Mouse (Mus musculus) midbrain, postnatal 0 days (tissue): Measurements from ENCODE around the gene Insl3. TPM values are rescaled to one million over a fixed set of nuclear protein-coding genes. Genes with fewer than 3 reads are reported as not detected.

Experiments used
- ATAC-seq: fragments of 200-750 bp; cut with Nextera tagmentation; 2 replicates; pipeline ENCODE4 v1.8.0; 2017; ENCODE audit warnings: moderate number of reproducible peaks, mild to moderate bottlenecking, moderate TSS enrichment, moderate library complexity; ENCODE audit not compliant: low FRiP score
- DNase-seq: peaks from one replicate; pipeline ENCODE4 v3.0.0-alpha.2; 2015; ENCODE audit warnings: low spot score
- H3K27ac ChIP-seq: fragments of 300-500 bp; sonication (generic); 2 replicates; pipeline ENCODE4 v1.5.1; 2014; ENCODE audit warnings: low read depth, mild to moderate bottlenecking, low read length, mixed read lengths
- H3K27me3 ChIP-seq: fragments of 300-500 bp; sonication (generic); 2 replicates; pipeline ENCODE4 v1.6.1; 2014; ENCODE audit warnings: low read length, control low read depth, mixed read lengths; ENCODE audit not compliant: insufficient read depth
- H3K36me3 ChIP-seq: fragments of 300-500 bp; sonication (generic); 2 replicates; pipeline ENCODE4 v1.6.1; 2014; ENCODE audit warnings: low read length, control low read depth, mixed read lengths; ENCODE audit not compliant: insufficient read depth
- H3K4me1 ChIP-seq: fragments of 300-500 bp; sonication (generic); 2 replicates; pipeline ENCODE4 v1.6.1; 2014; ENCODE audit warnings: mild to moderate bottlenecking, control low read depth, antibody characterized with exemption, low read length, mixed read lengths; ENCODE audit not compliant: insufficient read depth
- H3K4me2 ChIP-seq: fragments of 300-500 bp; sonication (generic); 2 replicates; pipeline ENCODE4 v1.6.1; 2014; ENCODE audit warnings: low read depth, mild to moderate bottlenecking, low read length, mixed read lengths; ENCODE audit not compliant: poor library complexity, severe bottlenecking
- H3K4me3 ChIP-seq: fragments of 300-500 bp; sonication (generic); 2 replicates; pipeline ENCODE4 v1.5.1; 2014; ENCODE audit warnings: low read depth, mild to moderate bottlenecking, low read length, moderate library complexity
- H3K9ac ChIP-seq: fragments of 300-500 bp; sonication (generic); replicated peaks from 2 replicates; pipeline ENCODE4 v1.6.1; 2014; ENCODE audit warnings: mild to moderate bottlenecking, low read length, moderate library complexity, mixed read lengths; ENCODE audit not compliant: poor library complexity, severe bottlenecking
- H3K9me3 ChIP-seq: fragments of 300-500 bp; sonication (generic); 2 replicates; pipeline ENCODE4 v1.6.1; 2016; ENCODE audit warnings: low read length, control low read depth
- CTCF ChIP-seq: IDR thresholded peaks from 2 replicates; pipeline ENCODE4 v1.5.1; 2016; ENCODE audit warnings: antibody characterized with exemption, mild to moderate bottlenecking
- WGBS: fragments of 180-500 bp; shearing (Covaris S2); extraction: QIAGEN DNeasy Blood & Tissue Kit; methylation state at CpG from one replicate; pipeline ENCODE4 v1.1.7; 2014; 5-methylcytosine and 5-hydroxymethylcytosine counted together
- polyA plus RNA-seq: library from polyadenylated mRNA; unstranded; fragments of >200 nt; fragmentation: Nextera tagmentation; extraction: Ambion mirVana; gene quantifications from 2 replicates; pipeline ENCODE4 v1.2.1, GENCODE M21; 2015
- total RNA-seq: library from RNA; depleted of rRNA; stranded (reverse); fragments of >200 nt; gene quantifications from 2 replicates; pipeline ENCODE4 v1.2.3, GENCODE M21; 2014

Gene Insl3
- total and polyA plus RNA-seq, 2 experiments from 2014 or later, result 1.2 TPM; not detected in 1

GRCm38 (mm10) chr8:71718252-71718651, 29.2 kb downstream of the Insl3 start:
- Histone ChIP-seq H3K9me3 (no peaks in the 10 kb centered on the region), H3K9ac (no peak overlapping the region), H3K27ac (no peak overlapping the region), H3K4me2 (no peak overlapping the region), H3K4me1 (peaks cover 24% of the 10 kb centered on the region), H3K27me3 (no peaks in the 10 kb centered on the region), H3K4me3 (no peak overlapping the region), H3K36me3 (peaks cover 21% of the 10 kb centered on the region)
- no peak for TF ChIP-seq CTCF
- DNase-seq (peak; percentile 69), ATAC-seq (no peak)
- WGBS, result 27% methylated on average over 3 of the region's 3 CpGs

DNA sequence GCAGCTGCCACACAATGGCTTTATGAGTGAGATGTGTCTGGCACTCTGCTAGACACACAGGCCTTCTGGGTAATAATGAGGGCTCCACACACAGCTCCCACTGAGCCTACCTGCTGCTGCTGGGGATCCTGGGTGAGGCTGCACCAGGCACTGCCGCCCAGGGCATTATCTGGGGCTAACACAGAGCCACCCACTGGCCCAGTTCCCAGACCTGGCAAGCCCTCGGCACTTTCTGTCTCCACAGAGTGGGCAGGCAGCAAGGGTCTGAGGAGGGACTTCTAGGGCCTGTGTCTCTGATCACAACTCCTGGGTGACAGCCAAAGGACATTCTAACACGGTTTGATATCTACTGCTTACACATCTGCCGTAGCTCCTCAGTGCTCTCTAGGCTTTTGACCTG, 30.2 kb downstream of the Insl3 start:
- Histone ChIP-seq H3K27ac (peak overlapping the region; percentile 65), H3K4me3 (no peak overlapping the region), H3K27me3 (no peaks in the 10 kb centered on the region), H3K4me2 (no peak overlapping the region), H3K36me3 (peaks cover 17% of the 10 kb centered on the region), H3K4me1 (peaks cover 29% of the 10 kb centered on the region), H3K9ac (no peak overlapping the region), H3K9me3 (no peaks in the 10 kb centered on the region)
- no peak for TF ChIP-seq CTCF
- ATAC-seq (no peak), DNase-seq (peak; percentile 82)
- 17% methylated on average over 4 of the region's 4 CpGs for WGBS

GRCm38 (mm10) chr8:71719928-71720457, 31.0 kb downstream of the Insl3 start:
- Histone ChIP-seq H3K4me2 (peak overlapping the region; percentile 32), H3K9me3 (no peaks in the 10 kb centered on the region), H3K9ac (no peak overlapping the region; the same call in 1 of the 2 replicates), H3K27me3 (no peaks in the 10 kb centered on the region), H3K4me1 (peaks cover 33% of the 10 kb centered on the region), H3K27ac (peak overlapping the region; percentile 65), H3K4me3 (no peak overlapping the region), H3K36me3 (peaks cover 11% of the 10 kb centered on the region)
- 14% methylated on average over 7 of the region's 7 CpGs for WGBS
- DNase-seq (peak; percentile 94), ATAC-seq (peak; percentile 73)
- TF ChIP-seq CTCF, result no peak; the same call in 1 of the 2 replicates

- Histone ChIP-seq H3K4me1 (peaks cover 32% of the 10 kb centered on the region), H3K4me2 (no peak overlapping the region), H3K27ac (no peak overlapping the region), H3K9ac (no peak overlapping the region), H3K4me3 (no peak overlapping the region), H3K27me3 (no peaks in the 10 kb centered on the region), H3K9me3 (no peaks in the 10 kb centered on the region), H3K36me3 (no peaks in the 10 kb centered on the region; the same call in 1 of the 2 replicates)
- ATAC-seq (no peak), DNase-seq (no peak)
- TF ChIP-seq CTCF, result no peak
- 75% methylated on average over 14 of the region's 14 CpGs for WGBS
Observed at GRCm38 (mm10) chr8:71723047-71723551, 34.1 kb downstream of the Insl3 start.

DNA sequence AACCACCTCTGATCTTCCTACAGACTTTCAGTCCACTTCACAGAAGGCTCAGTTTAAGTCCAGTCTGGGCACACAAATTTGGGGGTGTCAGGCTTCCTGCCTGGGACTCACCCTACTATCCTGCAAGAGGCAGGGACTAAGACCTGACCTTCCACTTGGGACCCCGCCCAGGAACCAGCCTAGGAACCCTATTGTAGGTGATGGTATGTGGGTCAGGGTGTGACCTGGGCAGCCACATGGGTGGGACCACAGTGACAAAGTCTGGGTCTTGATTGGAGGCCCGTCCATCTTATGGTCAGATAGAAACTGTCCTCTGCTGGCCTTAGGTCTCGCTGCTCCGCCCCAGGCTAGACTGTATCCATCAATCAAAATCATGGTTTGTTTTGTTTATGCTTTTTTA, 35.4 kb downstream of the Insl3 start:
- H3K4me3 ChIP-seq, result peak overlapping the region; percentile 82
- H3K27ac ChIP-seq, result peak overlapping the region; percentile 84; the same call in 1 of the 2 replicates
- ATAC-seq, result no peak
- H3K9ac ChIP-seq, result peak overlapping the region; percentile 97; the same call in 1 of the 2 replicates
- H3K9me3 ChIP-seq, result no peaks in the 10 kb centered on the region
- WGBS, result 77% methylated on average over 4 of the region's 4 CpGs
- no peak for DNase-seq
- peak overlapping the region; percentile 86 for H3K4me2 ChIP-seq
- H3K36me3 ChIP-seq, result no peaks in the 10 kb centered on the region
- peaks cover 19% of the 10 kb centered on the region for H3K4me1 ChIP-seq
- no peaks in the 10 kb centered on the region for H3K27me3 ChIP-seq
- TF ChIP-seq CTCF, result no peak

GRCm38 (mm10) chr8:71725122-71725924, 36.3 kb downstream of the Insl3 start, which contains the start of gene Fcho1:
Gene Fcho1 (minus strand): TSS chr8:71725716.
- ATAC-seq (peak; percentile 87), DNase-seq (peak; percentile 97)
- H3K4me3 ChIP-seq, result peak within 1 kb of the TSS; percentile 82
- peaks cover 12% of the 10 kb centered on the region for H3K4me1 ChIP-seq
- peak within 1 kb of the TSS; percentile 84 for H3K27ac ChIP-seq
- no peaks in the 10 kb centered on the region for H3K9me3 ChIP-seq
- H3K4me2 ChIP-seq, result peak within 1 kb of the TSS; percentile 86
- H3K9ac ChIP-seq, result peak within 1 kb of the TSS; percentile 97
- no peaks in the 10 kb centered on the region for H3K27me3 ChIP-seq
- under 1% methylated on average over 45 of the region's 54 CpGs for WGBS
- peak; percentile 28 for TF ChIP-seq CTCF
- no peaks in the 10 kb centered on the region for H3K36me3 ChIP-seq
